Mouse (Mus musculus) A20 (cell line): Measurements from ENCODE around the gene Lbhd2.

Source experiments
- DNase-seq: peaks from one replicate; pipeline ENCODE4 v3.0.0-alpha.2; 2011; ENCODE audit warnings: low read depth, low spot score

Lbhd2 gene

DNA sequence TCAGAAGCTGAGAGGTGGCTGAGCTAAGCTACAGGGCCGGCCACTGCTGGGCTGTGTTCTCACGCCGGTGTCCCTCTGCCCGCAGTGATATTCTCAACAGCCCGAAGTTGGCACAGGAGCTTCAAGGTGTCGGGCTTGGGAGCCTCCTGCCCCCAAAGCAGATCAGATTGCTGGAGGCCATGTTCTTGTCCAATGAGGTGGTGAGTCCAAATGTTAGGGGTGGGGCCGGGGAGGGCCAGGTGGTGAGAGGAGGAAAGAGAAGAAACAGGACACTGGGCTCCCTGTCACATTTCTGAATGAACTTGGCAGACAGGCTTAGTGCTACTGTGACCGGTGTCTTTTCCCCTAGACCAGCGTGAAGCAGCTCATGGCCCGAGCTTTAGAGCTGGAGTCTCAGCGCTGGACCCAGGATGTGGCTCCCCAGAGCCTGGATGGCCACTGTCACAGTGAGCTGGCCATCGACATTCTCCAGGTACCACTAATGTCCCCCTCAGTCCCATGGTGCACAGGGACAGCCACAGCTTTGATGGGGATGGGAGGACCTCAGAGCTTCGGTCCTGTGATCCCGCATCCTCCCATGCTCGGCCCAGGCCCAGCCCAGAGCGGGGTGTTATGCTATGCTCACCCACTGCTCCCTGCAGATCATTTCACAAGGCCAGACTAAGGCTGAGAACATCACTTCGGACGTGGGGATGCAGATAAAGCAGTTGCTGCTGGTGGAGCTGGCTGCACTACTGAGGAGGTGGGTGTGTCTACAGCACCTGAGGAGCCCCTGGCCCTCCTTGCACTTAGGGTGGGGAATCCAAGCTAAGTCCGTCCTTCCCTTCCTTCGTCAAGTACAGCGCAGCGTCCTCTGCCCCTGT is 41.5 kb downstream of the Lbhd2 start:
- DNase-seq: no peak

DNA sequence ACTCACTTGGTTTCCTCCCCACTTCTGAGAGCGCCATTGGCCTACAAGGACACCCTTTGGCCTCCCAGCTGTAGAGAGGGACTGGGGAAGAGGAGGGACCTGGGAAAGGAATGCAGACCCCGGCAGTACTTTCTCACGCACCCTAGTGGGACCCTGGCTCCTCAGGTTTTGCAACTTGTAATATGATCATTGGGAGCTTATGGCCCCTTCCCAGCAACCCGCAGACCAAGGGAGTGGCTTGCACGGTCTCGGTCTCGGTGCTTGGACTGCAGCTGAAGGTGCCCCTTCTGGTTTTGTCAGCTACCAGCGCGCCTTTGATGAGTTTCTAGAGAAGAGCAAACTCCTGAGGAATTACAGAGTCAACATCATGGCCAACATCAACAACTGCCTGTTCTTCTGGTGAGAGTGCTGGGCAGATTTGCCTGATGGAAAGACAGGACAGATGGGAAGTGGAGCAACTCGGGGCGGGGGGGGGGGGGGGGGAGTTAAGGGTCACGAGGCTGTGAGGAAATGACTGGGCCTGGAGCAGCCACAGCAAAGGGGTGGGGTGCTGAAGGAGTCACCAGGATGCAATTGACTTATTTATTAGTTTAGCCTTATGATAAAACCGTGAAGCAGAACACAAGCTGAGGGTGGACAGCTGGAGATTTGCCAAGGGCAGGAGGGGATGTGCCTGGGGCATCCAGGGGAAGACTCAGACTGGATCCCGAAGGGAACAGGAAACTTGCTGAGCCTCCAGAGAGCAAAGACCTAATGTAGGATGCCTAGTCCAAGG is 42.5 kb downstream of the Lbhd2 start:
- DNase-seq: no peak

DNA sequence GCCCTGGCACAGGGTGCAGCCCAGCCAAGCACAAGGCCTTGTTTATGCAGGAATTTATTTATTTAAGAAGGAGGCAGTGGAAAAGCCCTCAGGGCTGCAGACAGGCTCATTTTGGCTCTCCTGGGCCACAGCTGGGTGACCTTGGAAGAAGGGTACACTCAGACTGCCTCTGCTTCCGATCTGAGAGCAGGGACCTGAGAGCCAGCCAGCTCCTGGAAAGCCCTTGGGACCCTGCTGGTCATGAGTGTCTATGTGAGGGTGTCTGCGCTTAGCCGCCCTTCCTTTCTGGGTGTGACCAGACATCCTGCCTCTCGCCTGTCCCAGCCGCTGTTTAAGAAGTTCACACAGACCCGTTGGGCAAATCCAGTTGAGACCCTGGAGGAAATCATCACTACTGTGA is 43.8 kb downstream of the Lbhd2 start:
- DNase-seq: no peak

DNA sequence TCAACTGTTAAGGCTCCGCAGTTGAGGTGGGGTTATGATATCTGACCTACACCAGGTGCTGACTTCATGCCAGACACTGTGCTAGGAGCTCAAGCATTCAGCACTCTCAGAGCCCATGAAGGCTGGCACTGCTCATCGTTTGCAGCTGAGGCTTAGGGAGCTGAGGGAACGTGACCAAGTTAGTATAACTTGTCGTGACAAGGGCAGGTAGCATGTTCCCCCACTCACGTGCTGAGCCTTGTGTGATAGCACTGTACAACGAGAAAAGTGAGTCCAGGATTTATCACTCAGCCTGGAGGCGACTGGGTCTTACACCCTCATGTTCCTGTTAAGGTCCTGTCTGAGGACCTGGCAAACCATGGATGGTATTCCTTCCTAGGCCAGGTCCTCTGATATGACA is 45.0 kb downstream of the Lbhd2 start:
- DNase-seq: no peak

DNA sequence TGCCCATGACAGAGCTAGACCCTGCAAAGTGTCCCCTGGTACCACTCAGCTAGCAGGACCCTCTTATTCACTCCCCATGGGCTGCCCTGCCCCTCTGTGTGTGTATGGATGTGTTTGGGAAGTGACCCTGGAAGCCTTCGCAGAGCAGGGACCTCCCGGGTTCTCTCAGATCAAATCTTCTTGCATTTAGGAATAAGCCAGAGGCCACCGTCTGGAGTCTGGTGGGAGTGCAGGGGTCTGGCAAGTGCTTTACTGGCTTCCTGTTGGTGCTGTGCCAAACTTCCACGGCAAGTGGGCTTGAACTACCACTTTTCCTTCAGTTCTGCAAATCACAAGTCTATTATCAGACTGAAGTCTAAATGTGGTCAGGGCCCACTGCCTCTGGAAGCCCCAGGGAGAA is 47.4 kb downstream of the Lbhd2 start:
- DNase-seq: no peak

DNA sequence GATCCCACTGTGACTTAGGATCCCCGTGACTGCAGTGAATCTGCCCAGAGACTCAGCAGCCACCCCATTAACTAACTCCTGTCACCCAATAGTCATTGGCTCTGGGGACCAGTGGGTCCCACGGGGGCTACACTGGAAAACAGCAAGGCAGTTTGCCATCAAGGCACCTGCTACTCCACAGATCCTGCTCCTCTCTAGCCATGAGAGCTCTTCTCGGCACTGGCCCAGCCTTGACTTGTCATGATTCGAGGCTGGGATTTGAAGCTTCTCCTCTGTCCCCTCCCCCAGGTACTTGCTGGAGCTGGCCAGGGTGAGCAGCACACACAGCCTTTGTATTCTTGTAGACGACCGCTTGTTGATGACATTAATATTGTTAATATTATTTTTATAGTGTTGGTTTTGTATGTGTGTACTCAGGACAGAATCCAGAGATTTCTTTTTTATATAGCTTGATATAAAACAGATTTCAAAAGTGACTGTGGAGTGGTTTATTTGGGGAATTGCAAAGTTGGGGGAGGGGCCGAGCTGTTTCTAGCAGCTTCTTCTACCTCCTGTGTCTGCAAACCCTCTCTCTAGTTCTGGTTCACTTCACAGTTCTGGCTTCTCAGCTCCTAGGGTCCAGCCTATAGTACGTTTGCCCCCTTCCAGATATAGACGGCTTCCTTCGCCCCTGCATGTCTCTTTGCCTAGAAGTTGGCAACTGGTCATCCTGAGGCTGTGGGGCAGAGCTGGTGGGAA is 48.1 kb downstream of the Lbhd2 start:
- DNase-seq: no peak

DNA sequence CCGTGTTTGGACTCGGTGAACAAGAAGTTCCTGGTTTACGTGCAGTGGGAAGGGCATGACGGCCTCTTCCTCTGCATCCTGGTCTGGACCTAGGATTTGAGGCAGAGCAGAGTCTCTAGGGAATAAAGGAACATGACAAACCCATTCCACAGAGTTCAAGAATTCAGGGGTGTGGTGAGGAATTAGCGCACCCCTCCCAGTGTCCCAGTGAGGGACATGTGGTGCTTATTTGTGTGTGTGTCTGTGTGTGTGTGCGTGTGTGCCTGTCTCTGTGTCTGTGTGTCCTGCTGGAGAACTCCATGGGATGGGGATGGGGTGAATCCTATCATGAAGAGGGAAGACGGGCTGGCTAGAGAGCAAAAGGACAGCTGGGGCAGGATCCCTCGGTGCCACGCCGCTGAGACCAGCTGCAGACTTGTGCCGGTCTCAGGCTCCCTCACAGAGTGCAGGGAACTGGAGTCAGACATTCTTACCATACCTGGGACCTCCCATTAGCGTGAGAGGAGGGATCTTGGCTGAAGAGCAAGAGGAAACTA is 48.8 kb downstream of the Lbhd2 start:
- DNase-seq: no peak

DNA sequence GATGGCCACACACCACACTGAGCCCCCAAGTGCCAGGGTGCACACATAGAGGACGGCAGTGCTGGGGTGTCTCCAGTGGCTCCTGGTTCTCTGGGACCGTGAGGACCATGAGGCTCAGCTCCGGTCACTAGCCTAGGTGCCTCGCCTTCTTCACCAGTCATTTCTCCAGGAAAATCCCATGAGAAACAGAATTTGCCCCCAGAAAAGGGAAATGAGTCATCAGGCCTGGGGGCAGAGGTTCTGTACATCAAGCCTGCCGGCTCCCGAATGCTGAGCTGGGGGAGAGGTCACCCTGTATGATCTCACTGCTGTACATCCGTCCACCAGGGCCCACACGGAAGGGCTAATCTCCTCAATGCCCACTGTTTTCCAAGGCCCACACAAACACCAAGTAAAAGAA is 49.3 kb downstream of the Lbhd2 start:
- DNase-seq: no peak

DNA sequence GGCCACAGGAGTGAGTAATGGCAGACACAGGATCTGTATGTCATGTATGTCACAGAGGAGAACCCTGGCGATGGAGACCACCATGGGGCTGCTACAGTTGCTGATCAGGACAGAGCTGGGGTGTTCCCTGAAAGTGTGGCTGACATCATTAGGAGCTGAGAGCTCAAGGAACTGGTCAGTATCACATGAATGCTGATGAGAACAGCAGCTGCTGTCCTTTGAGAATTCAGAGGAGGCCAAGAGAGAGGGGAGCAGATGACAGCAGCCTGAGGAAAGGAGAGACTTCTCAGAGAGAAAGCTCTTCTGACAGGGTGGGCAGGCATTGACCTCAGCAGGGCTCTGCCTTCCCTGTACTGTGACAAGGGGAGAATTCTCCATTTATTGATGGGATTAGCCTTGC is 51.1 kb downstream of the Lbhd2 start:
- DNase-seq: no peak
